Mouse (Mus musculus) myocyte (in vitro differentiated cells): ENCODE results near the gene Palm.

Experiments used
- E2F4 ChIP-seq: IDR thresholded peaks from one replicate; pipeline ENCODE4 v1.6.1; 2011; ENCODE audit warnings: mild to moderate bottlenecking, control low read depth, moderate library complexity; ENCODE audit not compliant: insufficient read depth
- MAX ChIP-seq: IDR thresholded peaks from one replicate; pipeline ENCODE4 v1.6.1; 2011; ENCODE audit warnings: low read depth, mild to moderate bottlenecking, control low read depth
- MYOD1 ChIP-seq, 3 experiments: IDR thresholded peaks; one replicate each; pipeline ENCODE4 v1.6.1; 2011; ENCODE audit warnings: control low read depth in 2 of 3, low read depth in 2 of 3, mild to moderate bottlenecking in 2 of 3, moderate library complexity in 1 of 3; ENCODE audit not compliant: insufficient read length in 2 of 3, control insufficient read depth in 1 of 3
- MYOG ChIP-seq, 3 experiments: IDR thresholded peaks; one replicate each; pipeline ENCODE4 v1.6.1; 2011; ENCODE audit warnings: control low read depth in 2 of 3, low read depth in 2 of 3, mild to moderate bottlenecking in 2 of 3; ENCODE audit not compliant: insufficient read length in 2 of 3, control insufficient read depth in 1 of 3, insufficient read depth in 1 of 3
- POLR2A ChIP-seq: IDR thresholded peaks from one replicate; pipeline ENCODE4 v1.6.1; 2011; ENCODE audit warnings: low read depth, mild to moderate bottlenecking, control low read depth, moderate library complexity; ENCODE audit not compliant: insufficient read length
- POLR2AphosphoS2 ChIP-seq: IDR thresholded peaks from one replicate; pipeline ENCODE4 v1.6.1; 2011; ENCODE audit warnings: low read depth, control low read depth; ENCODE audit not compliant: insufficient read length
- REST ChIP-seq: IDR thresholded peaks from one replicate; pipeline ENCODE4 v1.6.1; 2011; ENCODE audit warnings: mild to moderate bottlenecking, control low read depth, moderate library complexity; ENCODE audit not compliant: insufficient read depth, insufficient read length
- SRF ChIP-seq: IDR thresholded peaks from one replicate; pipeline ENCODE4 v1.6.1; 2011; ENCODE audit warnings: low read depth; ENCODE audit not compliant: control insufficient read depth, insufficient read length
- TCF12 ChIP-seq: IDR thresholded peaks from one replicate; pipeline ENCODE4 v1.6.1; 2011; ENCODE audit warnings: mild to moderate bottlenecking, control low read depth; ENCODE audit not compliant: poor library complexity, insufficient read depth, severe bottlenecking
- USF1 ChIP-seq: IDR thresholded peaks from one replicate; pipeline ENCODE4 v1.6.1; 2011; ENCODE audit warnings: low read depth, mild to moderate bottlenecking, control low read depth, moderate library complexity

- TF ChIP-seq POLR2A (no peak), E2F4 (no peak), REST (no peak), POLR2AphosphoS2 (no peak), MYOG (IDR thresholded peaks at IDR 0.05; ENCODE audit: control insufficient read depth in 1 of 3, insufficient read depth in 1 of 3, insufficient read length in 2 of 3, low read depth in 2 of 3) (no peak), USF1 (no peak), SRF (no peak), TCF12 (no peak), MAX (no peak), MYOD1 (IDR thresholded peaks at IDR 0.05; ENCODE audit: control insufficient read depth in 1 of 3, insufficient read length in 2 of 3, low read depth in 2 of 3) (no peak)
Measured at GRCm38 (mm10) chr10:79778006-79778405, 15.4 kb upstream of the Palm start.
